Mouse (Mus musculus): ENCODE results near the gene Nme1.
"Not testable (repeated sequence)": the region's sequence is repeated elsewhere in the genome, so short reads cannot be mapped to it uniquely, and the experiment has no call there.

Gene Nme1

DNA sequence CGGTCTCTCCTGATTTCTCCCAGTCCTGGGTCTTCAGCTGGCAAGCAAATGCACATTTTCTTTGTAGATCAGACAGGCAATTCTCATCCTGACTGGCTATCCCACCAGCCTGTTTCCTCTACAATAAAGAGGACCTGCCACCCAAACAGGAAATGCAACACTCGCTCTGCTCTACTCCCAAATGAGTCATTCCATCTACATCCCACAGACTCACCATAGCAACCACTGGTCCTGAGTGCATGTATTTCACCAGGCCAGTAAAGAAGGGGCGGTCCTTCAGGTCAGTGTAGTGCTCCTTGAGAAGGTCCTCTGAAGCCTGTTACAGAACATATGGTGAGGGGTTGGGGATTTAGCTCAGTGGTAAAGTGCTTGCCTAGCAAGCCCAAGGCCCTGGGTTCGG, 5.3 kb downstream of the Nme1 start:
- no peak for DNase-seq

DNA sequence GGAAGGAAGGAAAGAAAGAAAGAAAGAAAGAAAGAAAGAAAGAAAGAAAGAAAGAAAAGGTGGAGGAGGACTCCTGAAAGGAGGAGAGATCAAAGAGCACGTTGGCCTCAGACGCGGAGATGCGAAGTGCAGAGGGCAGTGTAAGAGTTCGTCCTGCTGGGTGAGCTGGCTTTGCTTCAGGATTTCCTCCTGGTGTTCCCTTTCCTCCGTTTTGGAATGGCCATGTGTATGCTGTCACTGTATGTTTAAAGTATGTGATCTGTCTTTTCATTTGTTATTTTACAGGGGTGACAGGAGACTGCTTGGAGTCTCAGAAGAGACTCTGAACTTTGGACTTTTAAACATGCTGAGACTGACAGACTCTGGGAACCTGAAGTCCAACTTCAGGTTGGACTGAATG, 6.8 kb downstream of the Nme1 start:
- DNase-seq: no peak

DNA sequence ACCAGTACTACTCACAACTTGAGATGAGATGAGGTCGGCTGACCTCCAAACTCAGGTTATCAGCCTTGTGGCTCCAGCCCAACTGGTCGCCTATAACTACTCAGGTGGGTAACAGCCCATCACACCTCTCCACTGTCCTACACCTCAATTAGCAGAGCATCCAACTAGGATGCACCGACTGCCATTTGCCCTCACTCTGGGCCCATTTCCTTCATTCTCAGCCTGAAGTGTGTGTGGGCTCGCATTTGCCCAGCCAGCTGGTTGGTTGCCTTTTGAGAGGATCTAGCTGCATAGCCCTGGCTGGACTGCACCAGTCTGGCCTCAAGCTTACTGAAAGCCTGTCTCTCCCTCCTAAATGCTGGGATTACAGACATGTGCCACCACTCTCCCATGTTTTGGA, 10.6 kb downstream of the Nme1 start:
- no peak for DNase-seq

DNA sequence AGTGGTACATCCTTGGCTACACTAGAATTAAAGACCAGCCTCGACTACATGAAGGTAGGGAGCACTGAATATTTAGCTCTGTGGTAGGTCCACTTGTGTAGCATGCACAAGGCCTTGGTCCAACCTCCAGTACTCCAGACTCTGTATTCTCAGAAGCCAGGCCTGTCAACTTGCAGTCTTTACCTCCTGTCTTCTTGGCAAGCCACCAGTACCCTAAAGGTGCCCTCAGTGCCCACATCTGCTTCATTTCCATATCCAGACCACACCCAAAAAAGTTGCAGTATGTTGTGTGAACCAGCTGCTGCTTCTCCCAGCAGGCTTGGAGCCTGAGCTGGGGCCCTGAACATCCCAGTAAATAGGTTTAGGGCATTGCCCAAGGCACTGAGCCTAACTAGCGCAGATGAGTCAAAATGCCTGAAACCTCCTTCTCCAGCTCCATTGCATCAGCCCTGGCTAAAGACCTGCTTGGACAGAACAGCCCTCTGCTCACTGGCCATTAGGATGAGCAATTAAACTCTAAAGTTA, 11.2 kb downstream of the Nme1 start:
- DNase-seq: no peak

DNA sequence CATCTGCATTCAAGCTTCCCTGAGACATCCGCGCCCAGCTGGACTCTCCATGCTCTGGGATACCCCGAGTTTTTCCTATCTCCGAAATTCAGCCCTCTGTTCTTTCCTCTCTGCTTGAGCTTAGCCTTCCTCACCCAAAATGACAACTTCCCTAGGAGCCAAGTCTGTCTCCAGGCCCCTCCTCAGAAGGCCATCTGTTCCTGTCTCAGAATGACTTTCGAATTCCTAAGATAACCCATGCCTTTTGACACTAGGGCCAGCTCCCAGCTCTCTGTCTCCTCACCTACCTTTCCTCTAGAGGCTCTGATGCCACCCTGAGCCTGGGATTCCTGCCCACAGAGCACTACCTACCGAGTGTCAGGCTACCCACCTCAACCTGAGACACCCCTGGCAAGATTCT, 12.2 kb downstream of the Nme1 start, which contains the start of gene Nme2:
Gene Nme2, minus strand, starts transcription at position 101 of the 400 bp plus-strand sequence.
- DNase-seq: no peak

DNA sequence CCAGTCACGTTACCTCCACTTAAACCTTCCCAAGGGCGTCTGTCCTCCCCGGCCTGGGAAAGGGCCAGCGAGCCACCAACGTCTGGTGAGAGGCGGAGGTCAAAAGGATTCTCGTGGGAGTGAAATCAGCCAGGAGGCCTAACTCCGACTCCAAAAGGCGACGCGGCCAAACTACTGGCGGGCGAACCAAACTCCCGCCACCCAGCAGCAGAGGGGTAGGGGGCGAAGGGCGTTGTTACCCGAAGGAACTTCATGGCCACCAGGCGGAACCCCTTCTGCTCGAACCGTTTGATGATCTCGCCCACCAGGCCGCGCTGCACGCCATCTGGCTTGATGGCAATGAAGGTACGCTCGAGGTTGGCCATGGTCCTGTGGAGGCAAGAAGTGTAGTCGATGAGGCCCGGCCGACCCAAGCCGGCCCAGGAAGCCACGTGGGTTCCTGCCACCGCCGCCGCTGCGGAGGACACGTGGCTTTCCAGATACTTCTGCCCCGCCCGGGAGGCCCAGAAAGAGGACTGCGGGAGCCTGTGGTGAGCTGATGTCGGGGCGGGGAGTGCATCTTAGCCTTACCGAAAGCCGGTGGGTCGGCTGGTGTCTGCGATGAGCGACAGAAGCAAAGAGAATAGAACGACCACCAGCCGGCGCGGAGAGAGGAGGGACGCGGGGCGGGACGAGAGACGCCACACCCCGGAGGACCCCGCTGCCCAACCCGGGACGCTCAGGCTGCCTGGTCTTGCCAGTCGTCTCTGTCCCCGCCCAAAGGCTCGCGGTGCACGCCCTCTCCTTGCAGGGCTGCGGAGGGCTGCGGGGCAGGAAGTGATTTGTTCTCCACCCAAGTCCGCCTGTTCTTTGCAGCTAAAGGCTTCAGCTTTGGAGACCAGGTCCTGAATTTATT, 12.8 kb downstream of the Nme1 start:
- DNase-seq: peak; percentile 94

DNA sequence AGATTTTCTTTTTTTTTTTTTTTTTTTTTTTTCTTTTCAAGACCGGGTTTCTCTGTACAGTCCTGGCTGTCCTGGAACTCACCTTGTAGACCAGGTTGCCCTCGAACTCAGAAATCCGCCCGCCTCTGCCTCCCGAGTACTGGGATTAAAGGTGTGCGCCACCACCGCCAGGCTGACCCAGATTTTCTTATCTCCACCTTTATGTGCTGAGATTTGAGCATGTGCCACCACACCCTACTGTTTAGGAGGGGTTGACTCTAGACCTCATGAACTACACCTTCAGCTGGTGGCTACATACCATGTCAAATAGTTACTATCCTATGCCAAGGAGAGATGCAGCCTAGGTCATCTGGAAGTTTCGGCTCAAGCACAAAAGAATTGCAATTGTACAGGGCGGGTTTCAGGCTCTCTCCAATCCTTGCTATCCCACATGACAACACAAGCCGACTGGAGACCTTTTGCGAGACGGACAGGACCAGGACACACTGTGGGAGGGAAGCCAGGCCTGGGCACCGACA, 13.5 kb downstream of the Nme1 start:
- no peak for DNase-seq

DNA sequence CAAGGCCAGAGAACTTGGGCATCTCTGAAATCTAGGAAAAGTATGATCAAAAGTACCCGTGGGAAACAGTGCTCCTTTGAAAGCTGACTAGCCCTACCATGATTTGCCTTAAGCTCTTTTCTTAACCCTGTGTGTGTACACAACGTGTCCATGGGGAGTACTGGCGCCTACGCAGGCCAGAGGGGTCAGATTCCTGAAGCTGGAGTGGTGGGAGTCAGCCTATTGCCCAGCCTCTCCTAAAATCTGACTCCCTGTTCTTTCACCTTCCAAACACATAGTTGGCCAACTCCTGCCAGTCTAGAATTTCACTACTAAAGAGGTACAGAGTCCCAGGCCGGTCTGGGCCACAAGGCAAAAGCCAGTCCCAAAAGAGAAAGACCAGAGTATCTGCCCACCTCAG, 15.9 kb downstream of the Nme1 start:
- no peak for DNase-seq

DNA sequence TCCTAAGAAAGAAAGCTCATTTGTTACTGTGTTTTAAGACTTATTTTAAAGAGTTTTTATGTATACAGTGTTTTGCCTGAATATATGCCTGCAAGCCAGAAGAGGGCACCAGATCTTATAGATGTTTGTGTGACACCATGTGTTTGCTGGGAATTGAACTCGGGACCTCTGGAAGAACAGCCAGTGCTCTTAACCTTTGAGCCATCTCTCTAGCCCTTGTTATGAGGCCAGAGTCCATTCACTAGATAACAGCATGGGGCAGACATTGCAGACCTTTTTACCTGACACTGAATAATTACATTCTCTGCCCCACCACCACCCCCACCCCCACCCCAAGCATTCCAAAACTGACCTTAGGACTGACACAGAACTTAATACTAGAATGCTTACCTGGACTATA, 18.3 kb downstream of the Nme1 start:
- DNase-seq: no peak

DNA sequence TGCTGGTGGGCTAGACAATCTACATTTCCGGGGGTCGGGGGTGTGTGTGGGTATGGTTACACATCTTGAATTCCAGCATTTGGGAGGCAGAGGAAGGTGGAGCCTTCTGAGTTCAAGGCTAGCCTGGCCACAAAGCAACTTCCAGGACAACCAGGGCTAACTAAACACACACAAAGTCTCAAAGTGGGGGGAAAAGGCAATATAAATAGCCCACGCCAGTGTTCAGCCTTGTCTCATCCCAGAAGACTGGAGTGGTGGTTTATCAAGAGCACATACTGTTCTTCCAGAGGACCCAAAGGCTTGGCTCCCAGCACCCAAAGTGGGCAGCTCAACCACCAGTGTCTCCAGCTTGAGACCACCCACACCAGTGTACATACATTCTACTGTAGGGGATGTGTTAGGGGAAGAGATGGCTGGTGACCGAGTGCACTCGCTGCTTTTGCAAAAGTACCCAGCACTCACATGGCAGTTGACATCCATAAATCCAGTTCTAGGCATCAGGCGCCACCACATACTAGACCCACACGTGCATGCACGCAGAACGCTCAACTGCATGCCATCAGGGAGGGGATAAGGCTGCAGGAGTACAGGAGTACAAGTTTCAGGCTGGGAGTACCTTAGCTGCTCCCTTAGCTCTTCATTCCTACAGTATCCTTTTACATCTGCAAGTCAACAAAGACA, 19.3 kb downstream of the Nme1 start:
- DNase-seq: no peak

DNA sequence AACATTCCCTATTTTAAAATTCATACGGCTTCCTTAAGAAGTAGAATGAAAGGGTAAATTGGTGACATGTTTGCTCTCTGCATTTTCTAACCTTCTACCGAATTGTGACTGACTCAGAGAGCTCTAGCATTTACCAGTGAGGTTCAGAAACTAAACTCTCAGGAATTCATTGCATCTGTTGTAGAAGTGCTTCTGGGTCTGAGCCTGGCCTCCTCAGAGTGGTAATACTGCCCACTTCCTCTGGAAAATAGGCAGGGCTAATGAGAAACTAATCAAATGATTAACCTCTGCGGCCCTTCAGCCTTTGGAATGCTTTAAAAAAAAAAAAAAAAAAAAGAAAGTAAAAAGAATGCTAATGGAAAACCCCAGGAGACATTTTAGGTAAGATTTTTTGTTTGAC, 23.3 kb downstream of the Nme1 start:
- no peak for DNase-seq

DNA sequence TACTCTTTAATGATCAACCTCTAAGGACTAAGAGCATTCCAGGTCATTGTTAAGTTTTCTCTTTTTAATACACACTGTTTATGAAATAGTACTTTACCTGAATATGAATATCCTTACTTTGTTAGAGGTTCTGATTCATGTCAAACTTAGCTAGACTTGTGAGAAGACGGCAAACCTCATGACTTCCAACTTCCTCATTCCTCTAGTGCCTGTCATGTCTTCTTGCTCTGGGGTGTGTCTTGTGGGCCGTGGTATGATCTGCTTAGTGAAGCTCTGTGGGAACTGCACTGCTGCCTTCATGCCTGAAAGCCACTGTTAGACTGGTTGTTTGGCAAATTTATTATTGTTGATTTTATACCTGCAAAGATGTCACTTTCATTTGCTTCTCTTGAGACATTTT, 27.4 kb downstream of the Nme1 start:
- DNase-seq: no peak

DNA sequence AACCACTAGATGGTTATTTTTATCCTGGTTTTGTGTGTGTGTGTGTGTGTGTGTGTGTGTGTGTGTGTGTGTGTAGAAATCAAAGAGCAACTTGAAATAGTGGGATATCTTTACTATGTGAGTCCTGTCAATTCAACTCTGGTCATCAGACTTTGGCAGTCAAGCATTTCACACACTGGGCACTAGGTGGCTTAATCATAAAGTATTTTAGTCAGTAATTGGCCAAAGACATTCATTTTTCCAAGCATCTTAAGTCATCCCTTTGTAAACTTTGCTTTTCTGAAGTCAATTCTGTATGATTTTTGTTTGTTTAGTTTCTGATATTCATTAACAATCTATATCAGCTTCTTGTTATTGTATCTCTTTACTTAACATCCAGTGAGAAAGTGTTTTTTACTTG, 39.2 kb downstream of the Nme1 start:
- DNase-seq: no peak

DNA sequence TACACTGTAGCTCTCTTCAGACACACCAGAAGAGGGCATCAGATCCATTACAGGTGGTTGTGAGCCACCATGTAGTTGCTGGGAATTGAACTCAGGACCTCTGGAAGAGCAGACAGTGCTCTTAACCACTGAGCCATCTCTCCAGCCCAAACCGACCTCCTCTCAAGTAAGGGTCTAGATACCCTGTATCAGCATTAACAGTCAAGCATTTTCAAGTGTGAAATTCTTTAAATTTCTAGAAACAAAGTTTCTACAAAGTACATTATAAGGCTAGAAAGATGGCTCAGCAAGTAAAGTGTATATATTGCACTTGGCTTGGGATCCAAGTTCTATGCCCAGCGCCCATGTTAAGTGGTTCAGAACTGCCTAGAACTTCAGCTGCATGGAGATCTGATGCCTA, 53.3 kb downstream of the Nme1 start:
- DNase-seq: not testable (repeated sequence)

DNA sequence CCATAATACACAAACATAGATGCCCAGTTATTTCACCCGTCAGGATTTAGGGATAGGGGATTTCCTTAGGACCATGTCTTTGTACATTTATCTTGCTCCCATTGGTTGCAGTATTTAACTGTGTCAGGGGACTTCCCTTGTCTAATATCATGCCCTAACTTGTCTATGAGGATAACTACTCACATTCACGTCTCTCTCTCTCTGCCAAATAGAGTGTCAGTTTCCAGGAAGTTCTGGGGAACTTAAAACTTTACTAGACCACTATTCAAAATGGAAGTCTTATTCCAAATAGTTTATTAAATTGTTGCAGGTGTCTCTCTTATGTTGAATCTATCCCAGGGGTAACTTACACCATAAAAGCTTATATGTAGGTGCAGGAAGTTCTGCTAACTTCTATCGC, 56.7 kb downstream of the Nme1 start:
- DNase-seq: no peak

DNA sequence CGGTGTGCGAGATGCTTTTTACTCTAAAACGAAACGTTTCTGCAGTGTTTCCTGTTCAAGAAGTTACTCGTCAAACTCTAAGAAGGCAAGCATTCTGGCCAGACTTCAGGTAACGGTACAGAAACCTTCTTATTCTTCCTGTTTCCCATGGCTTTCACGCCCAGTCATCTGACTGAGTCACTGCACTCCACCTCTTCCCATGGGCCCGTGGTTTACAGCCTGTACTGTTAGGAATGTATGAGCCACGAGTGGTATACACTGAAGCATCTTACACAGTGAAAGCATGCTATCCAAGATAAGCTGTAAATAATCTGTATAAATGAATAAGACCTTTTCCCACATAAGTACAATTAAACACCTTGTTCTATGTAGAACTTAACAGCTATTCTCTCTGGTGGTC, 59.5 kb downstream of the Nme1 start:
- no peak for DNase-seq

DNA sequence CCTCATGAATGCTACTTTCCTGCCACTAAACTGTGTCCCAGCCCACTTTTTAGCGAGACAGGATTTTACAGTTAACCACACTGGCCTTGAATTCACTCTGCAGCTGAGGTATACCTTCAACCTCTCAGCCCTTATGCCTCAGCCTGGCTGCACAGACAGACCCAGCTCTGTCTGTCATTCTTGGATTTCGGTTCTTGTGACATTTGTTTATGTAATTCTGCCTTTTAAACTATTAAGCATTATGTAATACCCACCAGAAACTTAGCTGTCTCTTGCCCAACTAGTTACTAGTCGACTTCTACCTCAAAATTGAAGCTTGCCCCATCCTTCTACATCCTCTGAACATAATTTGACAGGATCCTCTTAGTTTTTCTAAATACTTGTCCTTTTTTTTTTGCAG, 60.5 kb downstream of the Nme1 start:
- no peak for DNase-seq
